Comparison of ENCODE assay signal across 7 mouse cellular contexts in genomic region chr2:28532938-28533771, GRCm38 (mm10). TPM values are rescaled to one million over a fixed set of nuclear protein-coding genes. Genes with fewer than 3 reads are reported as not detected.
DNase-seq lines count a peak whose midpoint lies in the region; ATAC-seq lines count a peak whose summit lies in the region.

No protein-coding gene starts in this region.

- H3K4me2 ChIP-seq in intestine, embryonic 14.5 days (ENCODE audit: low read length) = peak overlapping the region; percentile 70

- no peaks in the 10 kb centered on the region for H3K36me3 ChIP-seq in intestine, embryonic 14.5 days (ENCODE audit: control insufficient read depth, insufficient read depth, low read length)

- H3K4me1 ChIP-seq in intestine, embryonic 14.5 days (replicated peaks; ENCODE audit: control insufficient read depth, insufficient read depth, low read length) = peaks cover 54% of the 10 kb centered on the region

- ATAC-seq in intestine, embryonic 14.5 days (replicated peaks; ENCODE audit: low FRiP score, low TSS enrichment, low read depth) = peak; percentile 93

- H3K27ac ChIP-seq in intestine, embryonic 14.5 days (ENCODE audit: low read depth) = peak overlapping the region; percentile 81

- no peaks in the 10 kb centered on the region for H3K27me3 ChIP-seq in intestine, embryonic 14.5 days (replicated peaks; ENCODE audit: control insufficient read depth, insufficient read depth, low read length)

- intact Hi-C loops in gastrocnemius, postnatal 14 days (cut with DNase I; ENCODE audit: low total_unique reads) = no loop called here
- intact Hi-C loops in left cerebral cortex, postnatal 25 days (cut with DNase I) = loop anchor here (1.0 kb wide), 1 partner anchor 10 kb away; no protein-coding TSS in a partner anchor

- peak; percentile 92 to 97 for DNase-seq in adrenal gland, adult (ENCODE audit: inconsistent age in 2 of 2, low spot score in 1 of 2)
- peak; percentile 88 for DNase-seq in embryo, embryonic 10 days (ENCODE audit: low spot score)
- DNase-seq in gastrocnemius, postnatal 14 days = peak; percentile 91
- peak; percentile 91 for DNase-seq in intestine, embryonic 14.5 days (ENCODE audit: low spot score)
- DNase-seq in left cerebral cortex, postnatal 25 days (ENCODE audit: low spot score in 2 of 2) = peak; percentile 87 to 94
- peak; percentile 90 for DNase-seq in mesoderm, embryonic 11.5 days (ENCODE audit: low read depth, low spot score)
- peak; percentile 75 for DNase-seq in skeletal muscle tissue, adult 2 months (ENCODE audit: low read depth, low spot score)

- peak overlapping the region; percentile 64 for H3K9ac ChIP-seq in intestine, embryonic 14.5 days (ENCODE audit: low read length)

- 3% methylated on average over 45 of the region's 49 CpGs for WGBS in intestine, embryonic 14.5 days

- no peaks in the 10 kb centered on the region for H3K9me3 ChIP-seq in intestine, embryonic 14.5 days (ENCODE audit: control insufficient read depth, low read length)

- H3K4me3 ChIP-seq in intestine, embryonic 14.5 days (ENCODE audit: low read depth, low read length) = peak overlapping the region; percentile 62

RNA-seq across cellular contexts. Expression of gene Ralgds, which starts 20.2 kb away (rescaled TPM):
- 10 to 100 TPM; 17.1 to 25.3 TPM for total RNA-seq in gastrocnemius, postnatal 14 days (2021)
- 38.7 and 40.6 TPM in 2 replicates for polyA plus RNA-seq in intestine, embryonic 14.5 days (2014; fragmentation: Nextera tagmentation; extraction: Ambion mirVana)
- total RNA-seq in left cerebral cortex, postnatal 25 days (2021) = 10 to 100 TPM; 86.4 to 92.7 TPM

RNA-seq across cellular contexts. Expression of gene Gm10134, which starts 27.3 kb away (rescaled TPM):
- total RNA-seq in gastrocnemius, postnatal 14 days (2021) = under 1 TPM in 1 of 2 experiments, not detected in 1; 0.90 TPM
- 6.4 and 15.5 TPM in 2 replicates for polyA plus RNA-seq in intestine, embryonic 14.5 days (2014; fragmentation: Nextera tagmentation; extraction: Ambion mirVana)
- total RNA-seq in left cerebral cortex, postnatal 25 days (2021) = 1 to 10 TPM; 1.1 to 1.2 TPM

RNA-seq across cellular contexts. Expression of gene Cel, which starts 30.0 kb away (rescaled TPM):
- not detected for total RNA-seq in gastrocnemius, postnatal 14 days (2021)
- 67.3 TPM in 1 of 2 replicates, not detected in the other for polyA plus RNA-seq in intestine, embryonic 14.5 days (2014; fragmentation: Nextera tagmentation; extraction: Ambion mirVana)
- not detected for total RNA-seq in left cerebral cortex, postnatal 25 days (2021)

RNA-seq across cellular contexts. Expression of gene Gbgt1, which starts 36.5 kb away (rescaled TPM):
- total RNA-seq in gastrocnemius, postnatal 14 days (2021) = 1 to 10 TPM; 1.7 to 1.9 TPM
- 4.7 and 5.2 TPM in 2 replicates for polyA plus RNA-seq in intestine, embryonic 14.5 days (2014; fragmentation: Nextera tagmentation; extraction: Ambion mirVana)
- 1 to 10 TPM; 2.5 to 2.7 TPM for total RNA-seq in left cerebral cortex, postnatal 25 days (2021)

RNA-seq across cellular contexts. Expression of gene Gtf3c5, which starts 50.4 kb away (rescaled TPM):
- total RNA-seq in gastrocnemius, postnatal 14 days (2021) = 1 to 10 TPM; 7.1 to 7.4 TPM
- polyA plus RNA-seq in intestine, embryonic 14.5 days (2014; fragmentation: Nextera tagmentation; extraction: Ambion mirVana) = 30.4 and 30.5 TPM in 2 replicates
- 10 to 100 TPM; 16.5 to 17.8 TPM for total RNA-seq in left cerebral cortex, postnatal 25 days (2021)

Comparison
In these comparisons a context has a peak if more than half of its experiments do, and no peak if none do; other contexts are left out.
1. Peak in every context shown above with its lines: DNase-seq, ATAC-seq, H3K4me3 ChIP-seq and H3K27ac ChIP-seq.